ENCODE assay signal across 19 mouse cellular contexts in genomic region chr12:112277511-112277910, GRCm38 (mm10).
DNase-seq lines count a peak whose midpoint lies in the region; ATAC-seq and TF ChIP-seq lines count a peak whose summit lies in the region.
"Had no signal": no experiment of that assay in that cellular context is flagged by ENCODE, and none has a peak within 500 bp of the region (broad histone marks: within the 10 kb centered on the region; RNA-seq: fewer than 3 reads in every experiment).

No protein-coding gene starts in this region.

- H3K9me3 ChIP-seq in forebrain, embryonic 10.5 days = no peaks in the 10 kb centered on the region
- H3K9me3 ChIP-seq in forebrain, postnatal 0 days (ENCODE audit: low read length) = no peaks in the 10 kb centered on the region
- no peaks in the 10 kb centered on the region for H3K9me3 ChIP-seq in neural tube, embryonic 15.5 days (replicated peaks)
- H3K9me3 ChIP-seq in limb, embryonic 10.5 days (replicated peaks) = no peaks in the 10 kb centered on the region
- H3K9me3 ChIP-seq: forebrain, embryonic 15.5 days; heart, embryonic 15.5 days; hindbrain, embryonic 12.5 days; liver, embryonic 15.5 days; neural tube, embryonic 13.5 days had no signal

- H3K4me3 ChIP-seq in forebrain, embryonic 10.5 days = no peak overlapping the region
- no peak overlapping the region for H3K4me3 ChIP-seq in forebrain, postnatal 0 days (ENCODE audit: low read depth, low read length)
- H3K4me3 ChIP-seq in neural tube, embryonic 15.5 days (replicated peaks) = no peak overlapping the region
- H3K4me3 ChIP-seq in limb, embryonic 10.5 days = no peak overlapping the region
- H3K4me3 ChIP-seq: forebrain, embryonic 15.5 days; heart, embryonic 15.5 days; hindbrain, embryonic 12.5 days; liver, embryonic 15.5 days; neural tube, embryonic 13.5 days had no signal

- H3K27me3 ChIP-seq in forebrain, embryonic 10.5 days (ENCODE audit: poor library complexity, severe bottlenecking) = peaks cover 60% of the 10 kb centered on the region
- H3K27me3 ChIP-seq in forebrain, postnatal 0 days (ENCODE audit: insufficient read depth, low read length) = no peaks in the 10 kb centered on the region
- H3K27me3 ChIP-seq in neural tube, embryonic 15.5 days (replicated peaks) = peaks cover 6% of the 10 kb centered on the region; the same call in 1 of the 2 replicates
- H3K27me3 ChIP-seq in limb, embryonic 10.5 days (ENCODE audit: low read depth, poor library complexity, severe bottlenecking) = peaks cover 29% of the 10 kb centered on the region; the same call in 1 of the 2 replicates
- H3K27me3 ChIP-seq: forebrain, embryonic 15.5 days; liver, embryonic 15.5 days had no signal

- H3K36me3 ChIP-seq in forebrain, embryonic 10.5 days (replicated peaks) = no peaks in the 10 kb centered on the region
- no peaks in the 10 kb centered on the region for H3K36me3 ChIP-seq in forebrain, postnatal 0 days (ENCODE audit: insufficient read depth)
- no peaks in the 10 kb centered on the region for H3K36me3 ChIP-seq in neural tube, embryonic 15.5 days
- H3K36me3 ChIP-seq in limb, embryonic 10.5 days = no peaks in the 10 kb centered on the region
- H3K36me3 ChIP-seq: forebrain, embryonic 15.5 days; heart, embryonic 15.5 days; hindbrain, embryonic 12.5 days; liver, embryonic 15.5 days; neural tube, embryonic 13.5 days had no signal

- no peak for ATAC-seq in forebrain, postnatal 0 days
- ATAC-seq in neural tube, embryonic 15.5 days (ENCODE audit: low FRiP score) = no peak
- ATAC-seq: activated CD4-positive, CD25-positive, alpha-beta regulatory T cell, adult 4 months; CD4-positive, CD25-positive, alpha-beta regulatory T cell, adult 4 months had no signal

- H3K27ac ChIP-seq in forebrain, embryonic 10.5 days = peak overlapping the region; percentile 69
- H3K27ac ChIP-seq in forebrain, postnatal 0 days (ENCODE audit: low read depth, low read length) = no peak overlapping the region
- H3K27ac ChIP-seq in neural tube, embryonic 15.5 days (replicated peaks) = no peak overlapping the region
- peak overlapping the region; percentile 40; the same call in 1 of the 2 replicates for H3K27ac ChIP-seq in limb, embryonic 10.5 days
- H3K27ac ChIP-seq: forebrain, embryonic 15.5 days; heart, embryonic 15.5 days; liver, embryonic 15.5 days; neural tube, embryonic 13.5 days had no signal

- TF ChIP-seq CTCF in forebrain, postnatal 0 days (IDR thresholded peaks at IDR 0.05; ENCODE audit: low read depth) = no peak

- 31% methylated on average over 14 of the region's 14 CpGs for WGBS in forebrain, embryonic 10.5 days
- WGBS in forebrain, postnatal 0 days = 63% methylated on average over 14 of the region's 14 CpGs
- WGBS in neural tube, embryonic 15.5 days = 41% methylated on average over 14 of the region's 14 CpGs
- WGBS in limb, embryonic 10.5 days = 45% methylated on average over 14 of the region's 14 CpGs

- peaks cover 76% of the 10 kb centered on the region for H3K4me1 ChIP-seq in forebrain, embryonic 10.5 days
- peaks cover 2% of the 10 kb centered on the region; the same call in 1 of the 2 replicates for H3K4me1 ChIP-seq in forebrain, postnatal 0 days (ENCODE audit: insufficient read depth)
- peaks cover 25% of the 10 kb centered on the region for H3K4me1 ChIP-seq in neural tube, embryonic 15.5 days
- peaks cover 66% of the 10 kb centered on the region for H3K4me1 ChIP-seq in limb, embryonic 10.5 days
- H3K4me1 ChIP-seq: liver, embryonic 15.5 days had no signal

- DNase-seq in forebrain, embryonic 10.5 days (ENCODE audit: extremely low spot score, low spot score) = no peak
- DNase-seq in forebrain, postnatal 0 days = no peak
- peak; percentile 44 for DNase-seq in neural tube, embryonic 10.5 days (ENCODE audit: extremely low spot score, low spot score)
- DNase-seq in limb, embryonic 10.5 days (ENCODE audit: low spot score) = no peak
- peak; percentile 33 for DNase-seq in yolk sac, embryonic 10.5 days (ENCODE audit: low spot score)
- no peak for DNase-seq in kidney, adult 18-20 months
- DNase-seq in lung, postnatal 36 days = no peak
- DNase-seq: cerebellum, adult 9-10 months; layer of hippocampus, postnatal 36 days; left cerebral cortex, postnatal 4 days; lung, postnatal 14 days had no signal

- H3K4me2 ChIP-seq in forebrain, postnatal 0 days (ENCODE audit: low read depth) = no peak overlapping the region
- no peak overlapping the region for H3K4me2 ChIP-seq in neural tube, embryonic 15.5 days
- H3K4me2 ChIP-seq: forebrain, embryonic 15.5 days; heart, embryonic 15.5 days; hindbrain, embryonic 12.5 days; liver, embryonic 15.5 days; neural tube, embryonic 13.5 days had no signal

- no peak overlapping the region for H3K9ac ChIP-seq in forebrain, postnatal 0 days
- no peak overlapping the region for H3K9ac ChIP-seq in neural tube, embryonic 15.5 days (replicated peaks)
- H3K9ac ChIP-seq: forebrain, embryonic 15.5 days; heart, embryonic 15.5 days; hindbrain, embryonic 12.5 days; liver, embryonic 15.5 days; neural tube, embryonic 13.5 days had no signal

Comparison
In these comparisons a context has a peak if more than half of its experiments do, and no peak if none do; other contexts are left out.
1. H3K27ac ChIP-seq: peak in forebrain, embryonic 10.5 days (single experiment) and limb, embryonic 10.5 days (single experiment); none in forebrain, postnatal 0 days (single experiment) and neural tube, embryonic 15.5 days (single experiment).
2. DNase-seq: peak in neural tube, embryonic 10.5 days (single experiment) and yolk sac, embryonic 10.5 days (single experiment); none in forebrain, embryonic 10.5 days (single experiment), forebrain, postnatal 0 days (single experiment), limb, embryonic 10.5 days (single experiment), kidney, adult 18-20 months (single experiment) and lung, postnatal 36 days (single experiment).